ENCODE assay signal across 21 mouse cellular contexts in the genomic region with DNA sequence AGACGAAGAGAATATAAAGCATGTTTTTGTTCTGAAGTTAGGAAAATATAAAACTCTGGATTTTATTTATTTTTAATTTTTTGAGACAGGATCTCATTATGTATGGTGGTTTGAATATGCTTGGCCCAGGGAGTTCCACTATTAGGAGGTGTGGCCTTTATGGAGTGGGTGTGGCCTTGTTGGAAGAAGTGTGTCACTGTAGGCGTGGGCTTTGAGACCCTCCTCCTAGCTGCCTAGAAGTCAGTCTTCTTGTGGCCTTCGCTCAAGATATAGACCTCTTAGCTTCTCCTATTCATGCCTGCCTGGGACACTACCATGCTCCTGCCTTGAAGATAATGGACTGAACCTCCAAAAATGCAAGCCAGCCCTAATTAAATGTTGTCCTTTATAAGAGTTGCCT. TPM values are rescaled to one million over a fixed set of nuclear protein-coding genes. Genes with fewer than 3 reads are reported as not detected.
"Had no signal": no experiment of that assay in that cellular context is flagged by ENCODE, and none has a peak within 500 bp of the region (broad histone marks: within the 10 kb centered on the region; RNA-seq: fewer than 3 reads in every experiment).

No protein-coding gene starts in this region.

- H3K4me1 ChIP-seq: neural tube, embryonic 12.5 days had no signal

- H3K4me3 ChIP-seq: lung, embryonic 15.5 days; megakaryocyte, embryonic 14.5 days; midbrain, embryonic 13.5 days; midbrain, embryonic 15.5 days; neural tube, embryonic 12.5 days; stomach, embryonic 15.5 days had no signal

- ATAC-seq: midbrain, embryonic 13.5 days; midbrain, embryonic 15.5 days had no signal

- H3K27ac ChIP-seq: lung, embryonic 15.5 days; macrophage; midbrain, embryonic 13.5 days; midbrain, embryonic 15.5 days; neural tube, embryonic 12.5 days; stomach, embryonic 15.5 days; stomach, postnatal 0 days had no signal

- H3K4me2 ChIP-seq: lung, embryonic 15.5 days; midbrain, embryonic 11.5 days; midbrain, embryonic 13.5 days; midbrain, embryonic 15.5 days; neural tube, embryonic 12.5 days; stomach, embryonic 15.5 days had no signal

- H3K9me3 ChIP-seq: lung, embryonic 15.5 days; megakaryocyte, embryonic 14.5 days; midbrain, embryonic 13.5 days; midbrain, embryonic 15.5 days; neural tube, embryonic 12.5 days; stomach, embryonic 15.5 days had no signal

- H3K9ac ChIP-seq: lung, embryonic 15.5 days; midbrain, embryonic 13.5 days; midbrain, embryonic 15.5 days; neural tube, embryonic 12.5 days; stomach, embryonic 15.5 days had no signal

- H3K36me3 ChIP-seq: lung, embryonic 15.5 days; midbrain, embryonic 13.5 days; midbrain, embryonic 15.5 days; neural tube, embryonic 12.5 days; stomach, embryonic 15.5 days had no signal

- DNase-seq: lung, adult 2 months; lung, postnatal 14 days; lung, postnatal 36 days; right cerebral cortex, postnatal 14 days; thymus, adult 2 months; thymus, postnatal 25 days; thymus, postnatal 4 days had no signal

- H3K27me3 ChIP-seq: lung, embryonic 15.5 days; midbrain, embryonic 13.5 days; midbrain, embryonic 15.5 days; neural tube, embryonic 12.5 days; stomach, embryonic 15.5 days had no signal

RNA-seq across cellular contexts. Expression of a gene that starts 33.0 kb away (rescaled TPM):
- total RNA-seq: megakaryocyte progenitor cell, adult 5-6 weeks; monocyte, adult 5-6 weeks; neutrophil, adult 5-6 weeks had no signal
- polyA plus RNA-seq: lung, embryonic 15.5 days; lung, postnatal 0 days; macrophage; midbrain, embryonic 11.5 days; midbrain, embryonic 13.5 days; neural tube, embryonic 12.5 days; neural tube, embryonic 14.5 days; stomach, postnatal 0 days had no signal
